Mouse (Mus musculus) neural tube, embryonic 12.5 days (tissue): ENCODE results near the gene Mdk. TPM values are rescaled to one million over a fixed set of nuclear protein-coding genes. Genes with fewer than 3 reads are reported as not detected.

Source experiments
- ATAC-seq: fragments of 200-750 bp; cut with Nextera tagmentation; 2 replicates; pipeline ENCODE4 v1.8.0; 2017; ENCODE audit warnings: low read depth, mild to moderate bottlenecking, moderate TSS enrichment, moderate library complexity; ENCODE audit not compliant: low FRiP score
- H3K27ac ChIP-seq: fragments of 300-500 bp; sonication (generic); 2 replicates; pipeline ENCODE4 v1.5.1; 2016
- H3K27me3 ChIP-seq: fragments of 300-500 bp; sonication (generic); replicated peaks from 2 replicates; pipeline ENCODE4 v1.6.1; 2016; ENCODE audit warnings: mild to moderate bottlenecking
- H3K36me3 ChIP-seq: fragments of 300-500 bp; sonication (generic); 2 replicates; pipeline ENCODE4 v1.6.1; 2016; ENCODE audit warnings: mild to moderate bottlenecking
- H3K4me1 ChIP-seq: fragments of 300-500 bp; sonication (generic); 2 replicates; pipeline ENCODE4 v1.6.1; 2016
- H3K4me2 ChIP-seq: fragments of 300-500 bp; sonication (generic); replicated peaks from 2 replicates; pipeline ENCODE4 v1.6.1; 2016; ENCODE audit warnings: mild to moderate bottlenecking
- H3K4me3 ChIP-seq: fragments of 300-500 bp; sonication (generic); 2 replicates; pipeline ENCODE4 v1.5.1; 2016
- H3K9ac ChIP-seq: fragments of 300-500 bp; sonication (generic); 2 replicates; pipeline ENCODE4 v1.6.1; 2016; ENCODE audit warnings: mild to moderate bottlenecking
- H3K9me3 ChIP-seq: fragments of 300-500 bp; sonication (generic); 2 replicates; pipeline ENCODE4 v1.6.1; 2016; ENCODE audit warnings: mild to moderate bottlenecking
- WGBS: fragments of 180-500 bp; shearing (Covaris S2); methylation state at CpG from one replicate; pipeline ENCODE4 v1.1.7; 2016; 5-methylcytosine and 5-hydroxymethylcytosine counted together
- microRNA-seq: library from miRNA; unstranded; fragments of <30 nt; microRNA quantifications from one replicate; pipeline ENCODE4, GENCODE M21; 2017
- polyA plus RNA-seq: library from polyadenylated mRNA; unstranded; fragments of >200 nt; fragmentation: Nextera tagmentation; extraction: Ambion mirVana; gene quantifications from 2 replicates; pipeline ENCODE4 v1.2.1, GENCODE M21; 2016

Gene Mdk
- polyA plus RNA-seq, 1 experiment from 2014 or later = 774 TPM

DNA sequence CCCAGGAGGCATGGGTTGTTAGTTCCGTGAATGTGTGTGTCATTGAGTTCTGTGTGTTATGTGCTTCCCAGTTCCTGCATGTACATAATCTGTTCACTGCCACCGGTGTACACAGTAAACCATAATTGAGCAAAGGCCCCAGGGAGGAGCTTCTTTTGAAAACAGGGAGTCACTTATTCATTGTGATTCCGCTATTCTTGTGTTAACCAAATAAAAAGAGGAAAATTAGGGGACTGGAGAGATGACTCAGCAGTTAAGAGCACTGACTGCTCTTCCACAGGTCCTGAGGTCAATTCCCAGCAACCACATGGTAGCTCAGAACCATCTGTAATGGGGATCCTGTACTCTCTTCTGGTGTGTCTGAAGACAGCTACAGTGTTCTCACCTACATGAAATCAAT is 37.4 kb downstream of the Mdk start:
- no peaks in the 10 kb centered on the region for H3K9me3 ChIP-seq
- no peak for ATAC-seq
- WGBS = 93% methylated on average over 3 of the region's 3 CpGs

DNA sequence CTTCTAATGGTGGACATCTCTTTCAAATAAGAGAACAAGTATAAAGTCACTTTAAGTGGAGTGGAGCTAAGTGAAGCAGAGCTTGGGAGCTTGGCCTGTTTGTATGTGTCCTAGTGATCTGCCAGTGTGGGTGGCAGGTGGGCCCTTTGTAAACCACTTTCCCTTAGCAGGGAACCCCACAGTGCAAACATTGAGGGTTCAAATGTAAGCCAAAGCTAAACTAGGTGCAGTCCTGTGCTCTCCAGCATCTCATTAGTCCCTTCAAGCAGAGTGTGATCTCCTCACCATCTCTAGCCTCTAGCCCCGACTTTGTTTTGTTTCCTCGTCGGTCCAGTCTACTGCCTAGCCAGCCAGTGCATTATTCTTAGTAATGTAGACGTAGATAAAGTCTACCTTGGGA is 47.5 kb downstream of the Mdk start:
- no peak overlapping the region for H3K4me3 ChIP-seq
- H3K9me3 ChIP-seq = no peaks in the 10 kb centered on the region
- no peak for ATAC-seq
- no peak overlapping the region for H3K9ac ChIP-seq
- no peak overlapping the region for H3K4me2 ChIP-seq
- no peak overlapping the region for H3K27ac ChIP-seq
- 88% methylated on average over 4 of the region's 4 CpGs for WGBS
- no peaks in the 10 kb centered on the region for H3K27me3 ChIP-seq
- H3K4me1 ChIP-seq = no peaks in the 10 kb centered on the region
- H3K36me3 ChIP-seq = peaks cover 15% of the 10 kb centered on the region; the same call in 1 of the 2 replicates

More for the DNA sequence above, 37.4 kb downstream of the Mdk start:
- Histone ChIP-seq H3K27ac (no peak overlapping the region), H3K4me1 (no peaks in the 10 kb centered on the region), H3K27me3 (no peaks in the 10 kb centered on the region), H3K4me3 (no peak overlapping the region), H3K9ac (no peak overlapping the region), H3K36me3 (0 out of 2 replicates have a peak, but pooled peaks cover 2% of the 10 kb centered on the region), H3K4me2 (no peak overlapping the region)

- Histone ChIP-seq H3K4me1 (no peaks in the 10 kb centered on the region), H3K9ac (no peak overlapping the region), H3K9me3 (no peaks in the 10 kb centered on the region), H3K4me2 (no peak overlapping the region), H3K4me3 (no peak overlapping the region), H3K27ac (no peak overlapping the region), H3K36me3 (peaks cover 15% of the 10 kb centered on the region; the same call in 1 of the 2 replicates), H3K27me3 (no peaks in the 10 kb centered on the region)
- ATAC-seq = no peak
- WGBS = 86% methylated on average over 4 of the region's 4 CpGs
These were observed 48.1 kb downstream of the Mdk start for GRCm38 (mm10) chr2:91883961-91884360.

Small RNA genes lying within 50 kb of the gene (microRNA-seq; reads per million reads assigned to microRNA genes)
- not detected for gene Mir6999

Other genes starting within 250 kb of the Mdk start
- gene Atg13, start 221.7 kb downstream of the Mdk start, polyA plus RNA-seq = 33.5 and 36.6 TPM in 2 replicates
- gene Harbi1, start 221.4 kb downstream of the Mdk start, polyA plus RNA-seq = 22.3 and 24.7 TPM in 2 replicates
- gene Ambra1, start 202.2 kb downstream of the Mdk start, polyA plus RNA-seq = 23.0 and 23.9 TPM in 2 replicates
- gene Chrm4, start 5.0 kb downstream of the Mdk start, polyA plus RNA-seq = 0.50 and 0.96 TPM in 2 replicates
- 0.29 and 0.32 TPM in 2 replicates for gene Gm9821, start 13.4 kb upstream of the Mdk start, polyA plus RNA-seq
- gene Dgkz, start 43.6 kb upstream of the Mdk start, polyA plus RNA-seq = 36.0 and 41.6 TPM in 2 replicates
- 1.7 and 2.5 TPM in 2 replicates for gene Creb3l1, start 92.2 kb upstream of the Mdk start, polyA plus RNA-seq
- 37.9 and 38.4 TPM in 2 replicates for gene Phf21a, start 160.8 kb upstream of the Mdk start, polyA plus RNA-seq